Mouse (Mus musculus): ENCODE measurements at regions not wholly inside any gene's neighbourhood (a gene's known extent, or its start where the extent isn't known, plus 50 kb on each side); places are given as distances from the start of the nearest gene placed in this dataset.

DNA sequence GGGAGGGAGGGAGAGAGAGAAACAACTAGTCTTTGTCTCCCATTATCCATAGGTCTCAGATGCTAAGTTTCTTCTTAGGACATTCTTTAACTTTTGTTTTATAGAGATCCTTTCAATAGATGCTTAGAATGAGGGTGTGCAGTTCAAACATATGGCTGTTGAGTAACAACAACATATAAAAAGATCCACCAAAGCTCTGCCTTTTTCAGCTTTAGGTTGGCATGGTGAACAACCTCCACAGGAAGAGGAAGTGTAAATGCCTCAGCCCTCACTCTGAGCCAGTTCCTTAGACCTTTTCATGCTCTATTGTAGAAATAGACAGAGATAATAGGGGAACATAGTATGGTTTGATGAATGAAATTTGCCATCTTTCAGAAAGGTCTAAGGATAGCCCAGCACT lies 326.0 kb downstream of the Fam84a start:
- DNase-seq: no peak

DNA sequence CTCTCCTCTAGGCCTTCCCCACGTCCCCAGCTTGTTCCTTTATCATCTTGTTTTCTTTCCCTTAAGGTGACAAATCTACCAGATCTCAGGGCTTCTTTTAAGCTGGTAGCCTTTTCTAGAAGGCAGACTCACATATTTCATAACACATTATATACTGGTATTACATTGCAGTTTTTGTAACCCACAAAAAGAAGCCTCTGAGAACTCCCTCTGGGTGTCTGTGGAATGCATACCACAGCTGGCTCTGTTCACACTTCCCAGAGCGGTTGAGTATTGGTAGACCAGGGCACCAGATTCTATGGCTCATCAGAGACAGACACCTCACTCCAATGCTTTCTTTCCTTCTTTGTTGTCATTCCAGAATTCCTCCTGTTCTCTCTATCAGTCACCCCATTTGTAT lies 336.4 kb downstream of the Fam84a start:
- DNase-seq: no peak

DNA sequence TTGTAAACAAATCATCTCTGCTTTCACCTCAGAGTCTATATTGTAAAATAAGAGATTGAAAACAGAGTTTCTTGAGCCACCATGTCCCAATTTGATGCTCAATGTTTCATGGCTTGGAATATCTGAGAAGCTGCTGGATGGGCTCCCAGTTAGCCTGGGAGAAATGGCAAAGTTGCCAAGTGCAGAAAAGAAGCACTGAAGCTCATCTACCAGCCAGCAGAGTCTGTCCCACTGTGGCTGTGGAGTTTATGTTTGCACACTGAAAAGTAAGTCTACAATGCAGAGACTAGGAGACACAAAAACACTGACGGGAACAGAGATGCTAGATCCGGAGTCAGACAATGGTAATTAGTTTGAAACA lies 341.7 kb downstream of the Fam84a start:
- DNase-seq: no peak

DNA sequence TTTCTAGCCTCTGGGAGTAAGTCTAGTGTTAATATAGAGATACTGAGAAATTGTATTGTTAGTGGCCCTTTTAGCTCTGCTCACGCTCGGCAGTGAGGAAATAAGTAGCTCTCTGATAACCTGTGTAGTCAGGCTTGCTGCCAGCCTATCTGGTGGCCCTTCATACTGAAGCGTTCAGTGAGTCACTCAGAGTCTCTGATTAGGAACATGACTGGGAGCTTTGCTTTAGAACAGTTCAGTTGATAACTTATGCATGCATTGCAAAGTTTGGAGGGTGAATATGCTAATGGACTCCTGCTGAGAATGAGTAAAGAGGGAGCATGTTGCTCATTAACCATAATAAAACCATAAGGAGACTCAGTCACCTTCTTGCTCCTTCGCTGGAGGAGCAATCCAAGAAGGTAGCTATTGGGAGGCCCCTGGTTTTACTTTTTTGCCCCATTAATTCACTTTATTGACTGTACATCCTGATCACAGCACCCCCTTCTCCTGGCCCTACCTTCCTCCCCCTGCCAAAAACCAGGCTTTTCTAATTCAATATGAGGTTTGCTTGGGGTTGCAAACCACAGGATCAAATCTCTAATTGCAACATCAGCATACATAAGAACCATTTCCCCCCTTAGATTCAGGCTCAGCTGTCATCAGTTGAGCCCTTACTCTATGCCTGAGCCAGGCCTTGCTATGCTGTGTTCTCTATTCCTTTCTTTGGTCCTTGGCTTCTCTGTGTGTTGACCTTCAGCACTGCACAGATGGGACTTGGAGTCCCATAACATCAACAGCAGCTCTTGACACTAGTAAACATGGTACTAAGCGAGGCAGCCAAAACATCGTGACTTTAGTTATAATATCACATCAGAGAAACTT lies 342.3 kb downstream of the Fam84a start:
- DNase-seq: no peak

DNA sequence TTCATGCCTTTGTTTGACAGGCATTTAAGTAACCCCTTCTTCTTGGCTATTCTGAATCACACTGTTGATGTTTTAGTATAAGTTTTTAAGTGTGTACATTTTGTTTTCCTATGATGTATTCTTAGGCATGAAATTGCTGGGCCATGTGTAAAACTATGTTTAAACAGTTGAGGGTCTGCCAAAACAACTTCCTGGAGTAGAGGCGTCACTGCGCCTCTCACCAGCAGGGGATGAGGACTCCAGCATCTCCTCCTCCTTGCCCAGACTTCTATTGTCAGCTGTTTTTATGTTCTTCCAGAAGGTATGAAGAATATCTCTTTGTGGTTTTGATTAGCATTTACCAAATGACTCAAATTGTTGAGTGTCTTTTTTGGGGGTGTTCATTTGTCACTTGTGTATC lies 372.1 kb downstream of the Fam84a start:
- DNase-seq: no peak

DNA sequence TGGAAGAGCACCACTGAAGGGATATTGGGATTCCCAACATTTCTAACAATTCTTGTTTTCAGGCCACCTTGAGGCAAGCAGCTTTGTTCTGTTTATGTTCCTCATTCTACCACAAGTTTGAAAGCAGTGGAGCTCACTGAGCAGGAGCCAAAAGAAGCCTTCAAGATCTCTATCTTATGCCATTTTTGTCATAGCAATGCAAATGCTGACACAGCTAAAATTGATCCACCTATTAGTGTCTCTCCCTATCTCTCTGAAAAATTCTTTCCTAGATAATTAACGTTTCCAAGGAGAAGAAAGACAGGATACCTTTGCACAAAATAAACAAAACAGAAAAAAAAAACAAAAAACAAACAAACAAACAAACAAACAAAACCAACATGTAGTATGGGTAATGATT lies 375.2 kb downstream of the Fam84a start:
- no peak for DNase-seq

DNA sequence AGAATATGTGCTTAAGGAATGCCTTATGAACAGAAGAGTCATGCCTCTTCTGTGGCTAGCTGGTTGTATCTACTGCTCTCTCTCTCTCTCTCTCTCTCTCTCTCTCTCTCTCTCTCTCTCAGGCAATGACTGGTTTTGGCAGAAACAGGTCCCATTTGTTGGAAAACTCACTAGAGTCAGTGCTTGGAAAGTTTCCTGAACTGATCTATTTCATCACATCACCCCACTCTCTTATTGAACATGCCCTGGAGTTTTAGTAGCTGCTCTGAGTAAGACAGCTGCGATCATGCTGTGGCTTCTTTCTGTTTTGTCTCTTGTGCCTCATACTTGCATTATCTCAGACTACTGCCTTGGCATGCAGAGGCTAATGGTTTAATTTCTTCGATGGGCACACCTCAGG lies 382.2 kb downstream of the Fam84a start:
- DNase-seq: no peak

DNA sequence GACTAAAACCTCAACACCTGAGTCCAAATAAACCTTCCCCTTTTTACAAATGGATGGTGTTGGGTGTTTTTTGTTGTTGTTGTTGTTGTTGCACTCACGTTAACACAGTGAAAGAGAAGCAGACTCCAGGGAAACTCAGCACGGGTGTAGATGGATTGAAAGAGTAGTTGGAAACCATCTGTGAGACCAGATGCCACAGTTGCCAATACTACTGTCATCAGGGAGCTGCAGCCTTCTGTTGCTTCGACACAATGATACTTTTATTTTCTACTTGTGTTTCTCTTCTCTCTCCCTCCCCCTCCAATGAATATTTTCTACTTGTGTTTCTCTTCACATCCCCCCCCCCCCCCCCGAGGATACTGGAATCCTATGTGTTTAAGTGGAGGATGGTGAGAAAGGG lies 382.7 kb downstream of the Fam84a start:
- DNase-seq: no peak

DNA sequence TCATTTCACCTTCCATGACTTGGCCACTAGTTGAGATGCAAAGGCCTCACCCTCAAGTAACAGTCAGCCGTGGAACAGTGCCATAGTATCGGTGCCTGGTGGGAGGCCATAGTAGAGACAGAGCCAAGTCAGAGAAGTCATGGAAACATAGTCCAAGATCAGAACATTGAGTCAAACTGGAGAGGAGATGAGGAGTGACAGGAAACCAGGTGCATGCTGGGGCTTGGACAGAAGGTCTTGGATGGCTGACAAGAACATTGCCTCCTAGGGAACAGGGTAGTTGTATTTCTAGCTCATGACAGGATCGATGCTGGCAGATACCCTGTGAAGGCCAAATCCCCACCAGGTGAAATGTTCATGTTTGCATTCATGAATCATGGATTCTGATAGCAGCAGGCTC lies 385.4 kb downstream of the Fam84a start:
- no peak for DNase-seq

DNA sequence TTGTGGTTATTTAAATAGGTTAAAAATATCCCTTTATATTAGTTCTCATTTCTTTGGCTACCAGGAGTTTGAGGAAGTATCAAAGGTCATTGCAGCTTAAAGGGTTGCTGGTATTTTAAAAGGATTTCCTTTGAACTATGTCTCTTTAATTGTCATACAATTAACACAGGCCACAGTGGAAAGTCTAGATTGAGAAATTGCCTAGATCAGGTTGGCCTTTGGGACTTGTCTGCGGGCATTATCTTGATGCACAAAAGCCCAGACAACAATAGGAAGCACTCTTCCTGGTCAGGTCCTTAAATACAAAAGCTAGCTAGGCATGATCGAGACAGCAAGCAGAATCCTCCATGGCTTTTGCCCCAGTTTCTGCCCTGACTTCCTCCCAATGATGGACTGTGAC lies 398.0 kb downstream of the Fam84a start:
- no peak for DNase-seq

DNA sequence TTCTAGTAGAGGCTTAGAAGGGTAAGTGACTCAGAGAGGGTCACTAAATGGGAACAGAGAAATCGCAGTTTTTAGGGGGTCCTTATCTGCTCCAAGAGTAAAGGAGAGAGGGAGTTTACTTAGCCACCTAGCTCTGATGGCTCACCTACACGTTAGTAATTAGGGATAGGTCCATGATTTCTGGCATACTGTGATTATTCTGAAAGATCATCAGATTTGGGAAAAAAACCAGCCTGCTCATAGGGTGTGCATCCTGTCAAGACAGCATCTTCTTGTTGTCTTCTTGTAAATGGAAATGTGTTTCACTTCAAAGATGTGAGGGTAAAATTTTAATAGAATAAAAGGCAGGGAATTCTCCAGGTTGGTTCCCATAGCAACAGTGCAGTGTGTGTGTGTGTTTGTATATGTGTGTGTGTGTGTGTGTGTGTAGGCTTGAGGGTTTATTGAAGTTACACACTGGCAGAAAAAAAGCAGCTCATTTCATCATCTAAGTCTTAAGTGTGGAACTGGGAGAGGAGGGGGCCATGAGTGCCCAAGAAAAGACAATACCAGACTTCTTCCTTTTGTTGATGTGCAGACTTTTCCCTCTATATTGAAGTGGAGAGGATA lies 407.4 kb downstream of the Fam84a start:
- DNase-seq: no peak

DNA sequence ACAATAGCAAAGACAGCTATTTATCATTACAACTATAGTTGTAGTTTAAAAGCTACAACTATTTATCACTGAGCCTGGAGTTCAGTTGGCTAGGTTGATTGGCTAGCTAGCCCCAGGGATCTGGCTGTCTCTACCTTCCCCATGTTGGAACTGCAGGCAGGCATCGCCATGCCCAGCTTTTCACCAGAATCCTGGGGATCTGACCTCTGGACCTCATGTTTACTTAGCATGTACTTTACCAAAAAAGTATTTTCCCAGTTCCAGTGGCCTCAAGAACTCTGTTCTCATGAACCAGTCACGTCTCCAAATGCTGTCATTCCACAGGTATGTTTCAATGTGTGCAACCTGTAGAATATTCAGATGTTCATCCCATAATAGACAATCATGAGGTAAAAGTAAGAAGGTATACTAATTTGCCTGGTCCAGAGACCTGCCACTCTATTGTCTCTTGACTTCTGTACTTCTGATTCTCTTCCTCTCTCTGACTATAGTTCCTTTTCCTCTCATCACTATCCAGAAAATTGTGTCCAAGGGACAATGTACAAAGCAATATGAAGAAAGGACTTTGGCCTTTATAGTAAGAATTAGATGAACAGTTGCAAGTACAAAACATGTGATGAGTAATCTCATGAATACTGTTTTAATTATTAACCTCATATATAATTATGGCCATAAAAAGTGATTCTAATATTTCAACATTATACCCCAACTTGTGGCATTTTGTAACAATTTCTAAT lies 421.8 kb downstream of the Fam84a start:
- DNase-seq: no peak

DNA sequence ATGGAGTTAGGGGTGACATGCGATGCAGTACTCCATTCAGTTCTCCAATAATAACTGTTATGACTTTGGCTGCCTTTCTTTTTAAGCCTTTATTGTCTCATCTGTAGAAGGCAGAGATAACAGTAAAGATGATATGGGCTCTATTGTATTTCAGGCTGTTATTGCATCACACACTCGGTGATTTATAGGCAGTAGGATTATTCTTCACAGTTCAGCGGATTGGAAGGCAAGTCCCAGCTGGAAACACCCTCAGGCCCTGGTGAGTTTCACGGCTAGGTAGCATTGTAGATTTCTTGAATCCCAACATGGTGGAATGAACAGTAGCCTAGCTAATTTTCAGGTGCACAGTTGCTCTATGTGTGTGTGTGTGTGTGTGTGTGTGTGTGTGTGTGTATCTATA lies 422.9 kb downstream of the Fam84a start:
- no peak for DNase-seq

DNA sequence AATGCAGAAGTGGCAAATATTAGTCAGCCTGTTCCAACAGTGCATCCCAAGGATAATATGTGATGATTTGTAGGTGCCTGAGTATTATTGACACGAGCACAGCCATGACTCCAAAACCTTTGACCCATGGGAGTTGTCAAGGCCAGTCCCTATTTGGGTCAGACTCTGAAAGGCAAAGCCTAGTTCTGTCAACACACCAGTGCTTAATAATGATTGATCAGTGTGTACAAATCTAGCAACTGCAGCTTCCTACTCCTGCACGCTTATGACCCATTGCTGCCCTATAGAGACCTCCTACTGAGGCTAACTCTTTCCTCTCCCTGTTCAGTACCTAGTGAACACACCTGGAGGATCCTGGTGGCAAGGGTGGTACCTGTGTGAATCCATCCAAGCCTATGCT lies 427.3 kb downstream of the Fam84a start:
- no peak for DNase-seq

DNA sequence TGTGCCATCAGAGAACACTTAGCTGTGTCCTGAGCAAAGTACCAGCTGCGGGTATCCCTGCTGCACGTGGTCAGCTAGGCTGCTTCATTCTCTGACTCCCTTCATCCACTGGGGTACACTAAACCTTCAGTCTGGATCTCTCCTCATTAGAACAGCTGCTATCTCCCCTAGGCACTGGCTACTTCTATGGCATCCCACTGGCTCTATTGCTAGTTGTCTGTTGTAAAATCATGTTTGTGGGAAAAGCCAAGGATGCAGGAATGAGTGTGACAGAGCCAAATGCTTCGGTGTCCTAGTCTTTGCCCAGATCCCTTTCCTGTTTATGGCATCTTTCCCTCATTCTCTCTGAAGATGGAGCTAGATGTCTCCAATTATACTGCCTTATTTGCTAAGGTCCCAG lies 440.9 kb downstream of the Nbas start:
- no peak for DNase-seq

DNA sequence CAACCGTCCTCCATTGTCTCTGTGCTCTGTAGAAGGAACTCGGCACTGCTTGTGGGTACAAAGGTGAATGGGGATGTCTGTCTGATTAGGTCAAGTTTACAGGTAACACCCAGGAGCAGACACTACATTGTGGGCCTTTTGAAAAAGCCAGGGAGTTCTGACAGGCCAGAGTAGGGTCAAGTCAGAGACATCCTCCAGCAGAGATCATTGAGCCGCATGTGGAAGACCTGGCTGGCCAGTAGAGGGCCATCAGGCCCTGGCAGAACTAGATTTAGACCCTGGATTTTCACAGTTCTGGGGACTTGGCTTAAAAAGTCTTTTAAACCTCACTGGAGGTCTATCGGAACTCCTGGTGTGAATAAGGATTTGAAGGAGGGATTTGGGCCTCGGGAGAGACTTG lies 438.8 kb downstream of the Nbas start:
- DNase-seq: no peak

DNA sequence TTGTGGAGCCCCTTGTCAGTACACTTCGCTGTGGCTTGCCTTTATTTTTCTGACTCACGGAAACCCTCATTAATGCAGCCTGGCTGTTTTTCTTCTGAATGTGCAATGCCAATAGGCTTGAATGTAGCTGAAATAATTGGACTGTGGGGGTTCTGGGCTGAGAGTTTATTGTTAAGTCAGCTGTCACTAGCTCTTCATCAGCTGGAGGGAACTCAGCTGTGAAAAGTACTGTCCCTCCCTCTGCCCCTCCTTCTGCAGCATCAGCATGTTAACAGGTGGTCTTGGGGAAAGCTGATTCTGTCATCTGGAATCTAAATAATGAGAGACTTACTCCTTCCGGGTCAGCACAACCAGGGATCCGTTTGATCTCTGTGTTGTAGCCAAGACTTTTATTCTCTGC lies 437.6 kb downstream of the Nbas start:
- no peak for DNase-seq

DNA sequence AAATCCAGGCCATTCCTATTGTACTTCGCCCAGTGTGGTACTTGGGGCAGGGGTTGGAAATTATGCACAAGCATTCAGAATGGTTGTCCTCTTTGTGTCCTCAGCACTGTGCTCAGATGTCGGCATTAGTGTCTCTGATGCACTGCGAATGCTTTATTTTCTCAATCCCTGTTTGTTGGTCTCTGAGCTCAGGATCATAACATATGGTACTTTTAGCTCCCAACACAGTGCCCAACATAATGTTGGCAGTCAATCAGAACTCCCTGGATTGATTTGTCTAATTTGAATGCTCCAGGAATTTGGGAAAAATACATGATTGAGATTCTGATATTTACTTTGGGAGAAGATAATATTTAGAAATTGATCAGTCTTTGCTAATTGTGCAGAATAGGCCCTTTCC lies 434.7 kb downstream of the Nbas start:
- DNase-seq: no peak

DNA sequence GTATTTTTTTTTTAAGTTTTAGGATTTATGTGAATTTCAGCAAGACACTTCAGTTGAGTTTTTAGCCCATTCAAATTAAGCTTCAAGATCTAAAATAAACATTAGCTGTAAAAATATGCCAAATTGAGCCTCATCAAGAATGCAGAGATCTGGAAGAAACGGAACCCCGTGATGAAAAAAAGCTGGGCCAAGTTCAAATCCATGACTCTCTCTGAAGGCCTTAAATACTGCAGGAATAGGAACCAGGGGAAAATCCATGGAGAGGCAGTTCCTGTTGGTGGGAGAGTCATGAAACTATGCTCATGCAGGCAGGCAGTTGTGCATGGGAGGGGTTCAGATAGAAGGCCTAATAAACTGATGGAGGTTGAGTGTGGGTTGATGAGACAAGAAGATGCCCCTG lies 430.9 kb downstream of the Nbas start:
- no peak for DNase-seq

DNA sequence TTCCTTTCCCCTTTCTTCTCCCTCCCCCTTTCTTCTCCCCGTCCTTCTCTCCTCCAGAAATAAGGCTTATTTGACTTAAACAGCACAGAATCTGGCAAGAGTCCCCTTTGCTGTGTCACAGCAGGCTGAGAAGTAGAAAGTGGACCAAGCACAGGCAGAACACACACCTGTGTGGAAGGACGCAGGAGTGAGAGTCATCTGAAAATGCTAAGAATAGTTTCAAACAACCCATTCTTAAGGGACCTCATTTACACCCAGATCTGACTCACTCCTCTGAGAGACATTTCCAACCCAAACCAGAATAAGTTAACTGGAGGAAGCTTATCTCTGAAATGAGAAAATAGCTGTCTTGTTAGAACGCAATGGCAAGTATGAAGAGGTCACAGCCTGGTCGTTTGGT lies 429.9 kb downstream of the Nbas start:
- DNase-seq: no peak

DNA sequence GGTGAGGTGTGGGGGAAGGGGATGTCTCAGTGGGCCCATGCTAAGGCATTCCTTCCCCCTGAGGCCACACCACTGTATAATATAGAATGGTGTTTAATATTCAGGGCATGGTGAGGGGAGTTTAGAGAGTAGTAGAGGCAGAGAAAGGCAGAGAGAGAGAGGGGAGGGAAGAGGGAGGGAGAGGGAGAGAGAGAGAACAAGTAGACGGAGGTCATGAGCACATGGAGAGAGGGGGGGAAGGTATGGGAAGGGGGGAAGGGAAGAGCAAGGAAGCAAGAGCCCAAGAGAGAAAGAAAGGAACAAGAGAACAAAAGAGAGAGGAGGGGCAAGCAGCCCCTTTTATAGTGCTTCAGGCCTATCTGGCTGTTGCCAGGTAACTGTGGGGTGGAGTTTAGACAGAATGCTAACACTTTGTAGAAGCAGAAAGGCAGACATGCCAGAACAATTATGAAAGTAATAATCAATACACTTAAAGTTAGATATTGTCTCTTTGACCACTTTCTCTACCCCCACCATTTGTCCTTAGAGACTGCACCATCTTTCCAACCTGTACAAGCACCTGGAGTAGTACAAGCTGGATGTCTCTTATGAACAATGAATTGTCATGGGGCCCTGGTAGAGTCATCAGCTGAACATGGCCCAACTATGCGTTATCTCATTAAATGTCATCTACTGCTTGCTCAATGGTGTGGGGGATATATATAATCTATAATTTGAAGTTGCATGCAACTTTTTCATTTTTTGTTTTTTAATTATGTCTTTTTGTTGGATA lies 422.6 kb downstream of the Nbas start:
- no peak for DNase-seq

DNA sequence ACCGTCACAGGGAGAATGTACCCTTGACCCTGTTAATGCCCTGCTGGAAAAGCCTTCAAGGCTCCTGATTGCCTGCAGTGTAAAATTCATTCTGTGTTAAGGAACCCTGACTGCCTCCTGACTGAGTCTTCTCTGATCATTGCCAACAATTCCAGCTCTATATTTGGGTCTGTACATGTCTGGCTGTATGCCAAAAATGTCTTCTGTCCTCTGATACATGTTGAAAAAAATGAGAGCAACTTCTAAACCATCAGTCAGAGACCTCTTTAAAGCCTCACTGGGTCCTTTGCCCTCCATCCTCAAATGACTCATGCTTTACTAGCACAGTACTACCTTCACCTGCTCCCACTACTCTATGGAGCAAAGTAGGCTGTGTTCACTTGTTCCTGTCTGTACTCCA lies 408.3 kb downstream of the Nbas start:
- no peak for DNase-seq

DNA sequence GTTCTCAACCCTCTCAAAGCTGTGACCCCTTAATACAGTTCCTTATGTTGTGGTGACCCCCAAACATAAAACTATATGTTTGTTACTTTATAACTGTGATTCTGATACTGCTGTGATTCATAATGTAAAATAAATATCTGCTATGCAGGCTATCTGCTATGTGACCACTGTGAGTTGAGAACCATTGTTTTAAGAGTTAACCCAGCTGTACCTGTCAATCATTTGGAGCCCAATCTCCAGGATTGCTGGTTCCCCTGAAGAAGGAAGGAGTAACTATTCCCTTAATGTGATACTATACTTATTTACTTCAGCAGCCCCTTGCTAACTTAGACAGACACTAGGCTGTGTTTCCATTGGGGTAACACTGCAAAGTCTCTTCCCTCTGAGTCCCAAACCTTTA lies 400.5 kb downstream of the Nbas start:
- no peak for DNase-seq
